ENCODE assay signal across 22 mouse cellular contexts in genomic region chr9:7336740-7337483, GRCm38 (mm10). TPM values are rescaled to one million over a fixed set of nuclear protein-coding genes. Genes with fewer than 3 reads are reported as not detected.
DNase-seq lines count a peak whose midpoint lies in the region; ATAC-seq and TF ChIP-seq lines count a peak whose summit lies in the region.
"Had no signal": no experiment of that assay in that cellular context is flagged by ENCODE, and none has a peak within 500 bp of the region (broad histone marks: within the 10 kb centered on the region; RNA-seq: fewer than 3 reads in every experiment).

No protein-coding gene starts in this region.

- no peaks in the 10 kb centered on the region for H3K9me3 ChIP-seq in liver, embryonic 11.5 days (ENCODE audit: control insufficient read depth, low read length)
- H3K9me3 ChIP-seq in hindbrain, embryonic 10.5 days: no peaks in the 10 kb centered on the region
- H3K9me3 ChIP-seq: embryonic facial prominence, embryonic 15.5 days; forebrain, embryonic 12.5 days; hindbrain, embryonic 13.5 days; intestine, embryonic 15.5 days; limb, embryonic 10.5 days; midbrain, embryonic 12.5 days had no signal

- intact Hi-C loops in left cerebral cortex, postnatal 14 days (cut with DNase I): no loop called here

- H3K36me3 ChIP-seq in liver, adult 2 months (ENCODE audit: control insufficient read depth, insufficient read depth, low read length): no peaks in the 10 kb centered on the region
- H3K36me3 ChIP-seq in liver, embryonic 11.5 days (ENCODE audit: control insufficient read depth, insufficient read depth, low read length): no peaks in the 10 kb centered on the region
- no peaks in the 10 kb centered on the region for H3K36me3 ChIP-seq in hindbrain, embryonic 10.5 days
- H3K36me3 ChIP-seq: embryonic facial prominence, embryonic 15.5 days; forebrain, embryonic 12.5 days; hindbrain, embryonic 13.5 days; intestine, embryonic 15.5 days; limb, embryonic 10.5 days; midbrain, embryonic 12.5 days had no signal

- DNase-seq in liver, adult 2 months (ENCODE audit: extremely low read depth, low read depth, low spot score): peak; percentile 18
- DNase-seq in liver, embryonic 11.5 days (ENCODE audit: low spot score): no peak
- DNase-seq in B cell, adult 2 months: peak; percentile 6 to 8
- DNase-seq in mesoderm, embryonic 11.5 days (ENCODE audit: low read depth, low spot score): peak; percentile 1
- DNase-seq in left cerebral cortex, postnatal 14 days (ENCODE audit: low spot score in 2 of 2): no peak
- DNase-seq in hindbrain, embryonic 10.5 days (ENCODE audit: low spot score): no peak
- DNase-seq: adrenal gland, postnatal 25 days; kidney, postnatal 25 days; layer of hippocampus, postnatal 36 days had no signal

- TF ChIP-seq POLR2A in liver, adult 2 months (IDR thresholded peaks at IDR 0.05; ENCODE audit: extremely low read depth, insufficient read depth, low read length): no peak
- no peak for TF ChIP-seq POLR2A in bone marrow, adult 2 months (IDR thresholded peaks at IDR 0.05; ENCODE audit: borderline replicate concordance, control insufficient read depth, low read depth, low read length)

- H3K79me2 ChIP-seq in liver, adult 2 months (ENCODE audit: control insufficient read depth, insufficient read depth, low read length): no peaks in the 10 kb centered on the region

- no peaks in the 10 kb centered on the region for H3K27me3 ChIP-seq in liver, adult 2 months (ENCODE audit: control insufficient read depth, insufficient read depth, low read length)
- no peaks in the 10 kb centered on the region for H3K27me3 ChIP-seq in liver, embryonic 11.5 days (replicated peaks; ENCODE audit: control insufficient read depth, insufficient read depth, low read length)
- H3K27me3 ChIP-seq in hindbrain, embryonic 10.5 days (ENCODE audit: insufficient read depth, poor library complexity, severe bottlenecking): no peaks in the 10 kb centered on the region
- H3K27me3 ChIP-seq: embryonic facial prominence, embryonic 15.5 days; forebrain, embryonic 12.5 days; hindbrain, embryonic 13.5 days; intestine, embryonic 15.5 days; midbrain, embryonic 12.5 days had no signal

- no peaks in the 10 kb centered on the region for H3K4me1 ChIP-seq in liver, adult 2 months (ENCODE audit: control insufficient read depth, insufficient read depth, low read length)
- H3K4me1 ChIP-seq in liver, embryonic 11.5 days (replicated peaks; ENCODE audit: control insufficient read depth, insufficient read depth, low read length): no peaks in the 10 kb centered on the region
- no peaks in the 10 kb centered on the region for H3K4me1 ChIP-seq in bone marrow, adult 2 months (ENCODE audit: control insufficient read depth, insufficient read depth, low read length)
- no peaks in the 10 kb centered on the region for H3K4me1 ChIP-seq in hindbrain, embryonic 10.5 days (replicated peaks)
- H3K4me1 ChIP-seq: embryonic facial prominence, embryonic 15.5 days; forebrain, embryonic 12.5 days; hindbrain, embryonic 13.5 days; intestine, embryonic 15.5 days; limb, embryonic 10.5 days; midbrain, embryonic 12.5 days had no signal

- H3K27ac ChIP-seq in liver, adult 2 months (replicated peaks; ENCODE audit: insufficient read depth, low read depth, low read length): peak overlapping the region; percentile 18; the same call in 1 of the 2 replicates
- H3K27ac ChIP-seq in liver, embryonic 11.5 days (ENCODE audit: low read depth, low read length): no peak overlapping the region
- H3K27ac ChIP-seq in bone marrow, adult 2 months (ENCODE audit: control insufficient read depth, insufficient read depth, low read depth, low read length, poor library complexity): peak overlapping the region; percentile 44; the same call in 1 of the 2 replicates
- no peak overlapping the region for H3K27ac ChIP-seq in hindbrain, embryonic 10.5 days
- H3K27ac ChIP-seq: embryonic facial prominence, embryonic 15.5 days; forebrain, embryonic 12.5 days; hindbrain, embryonic 13.5 days; intestine, embryonic 15.5 days; limb, embryonic 10.5 days; midbrain, embryonic 12.5 days had no signal

- no peak for TF ChIP-seq CTCF in liver, adult 2 months (IDR thresholded peaks at IDR 0.05; ENCODE audit: low read depth, low read length)
- TF ChIP-seq CTCF in bone marrow, adult 2 months (IDR thresholded peaks at IDR 0.05; ENCODE audit: control insufficient read depth, insufficient read depth, low read length): no peak

- H3K4me2 ChIP-seq in liver, embryonic 11.5 days: no peak overlapping the region
- H3K4me2 ChIP-seq: embryonic facial prominence, embryonic 15.5 days; forebrain, embryonic 12.5 days; hindbrain, embryonic 13.5 days; intestine, embryonic 15.5 days; midbrain, embryonic 12.5 days had no signal

- ATAC-seq in liver, embryonic 11.5 days (replicated peaks; ENCODE audit: low FRiP score): no peak
- ATAC-seq: activated CD4-positive, CD25-positive, alpha-beta regulatory T cell, adult 4 months; intestine, embryonic 15.5 days had no signal

- H3K4me3 ChIP-seq in liver, adult 2 months (ENCODE audit: insufficient read depth, low read depth, low read length): no peak overlapping the region
- H3K4me3 ChIP-seq in liver, embryonic 11.5 days (ENCODE audit: low read depth, low read length): no peak overlapping the region
- no peak overlapping the region for H3K4me3 ChIP-seq in bone marrow, adult 2 months (replicated peaks; ENCODE audit: control insufficient read depth, low read depth, low read length)
- no peak overlapping the region for H3K4me3 ChIP-seq in hindbrain, embryonic 10.5 days
- H3K4me3 ChIP-seq: embryonic facial prominence, embryonic 15.5 days; forebrain, embryonic 12.5 days; hindbrain, embryonic 13.5 days; intestine, embryonic 15.5 days; limb, embryonic 10.5 days; midbrain, embryonic 12.5 days; myocyte had no signal

- no peak overlapping the region for H3K9ac ChIP-seq in liver, adult 2 months (ENCODE audit: low read depth, low read length)
- no peak overlapping the region for H3K9ac ChIP-seq in liver, embryonic 11.5 days (ENCODE audit: low read depth, low read length)
- H3K9ac ChIP-seq: embryonic facial prominence, embryonic 15.5 days; forebrain, embryonic 12.5 days; hindbrain, embryonic 13.5 days; intestine, embryonic 15.5 days; midbrain, embryonic 12.5 days had no signal

RNA-seq across cellular contexts. Expression of gene Mmp12, which starts 7.3 kb away (rescaled TPM):
- 0.67 and 0.83 TPM in 2 replicates for total RNA-seq in liver, adult 2 months (2014; rRNA removed)
- polyA plus RNA-seq in liver, adult 2 months (2012; rRNA removed): 0.07 TPM in 1 of 2 replicates, not detected in the other
- polyA plus RNA-seq in liver, embryonic 11.5 days (2014; fragmentation: Nextera tagmentation; extraction: Ambion mirVana): 0.11 TPM in 1 of 2 replicates, not detected in the other
- polyA plus RNA-seq in bone marrow, adult 2 months (2011; ENCODE audit: insufficient read depth, insufficient read length, low replicate concordance, missing spikeins): 0.36 TPM in 1 of 2 replicates, not detected in the other
- total RNA-seq in left cerebral cortex, postnatal 14 days (2021): not detected
- polyA plus RNA-seq in hindbrain, embryonic 10.5 days (2016; fragmentation: Nextera tagmentation; extraction: Ambion mirVana): not detected in 2 replicates
- total RNA-seq: gastrocnemius, postnatal 4 days; layer of hippocampus, postnatal 36 days had no signal
- polyA plus RNA-seq: activated CD4-positive, CD25-positive, alpha-beta regulatory T cell, adult 4 months; cortical plate, adult 2 months; forebrain, embryonic 12.5 days; hindbrain, embryonic 13.5 days; intestine, embryonic 15.5 days; limb, embryonic 10.5 days; midbrain, embryonic 12.5 days; myocyte had no signal

RNA-seq across cellular contexts. Expression of gene Mmp1b, which starts 50.9 kb away (rescaled TPM):
- not detected in 2 replicates for total RNA-seq in liver, adult 2 months (2014; rRNA removed)
- polyA plus RNA-seq in liver, adult 2 months (2012; rRNA removed): not detected in 2 replicates
- not detected in 2 replicates for polyA plus RNA-seq in liver, embryonic 11.5 days (2014; fragmentation: Nextera tagmentation; extraction: Ambion mirVana)
- polyA plus RNA-seq in bone marrow, adult 2 months (2011; ENCODE audit: insufficient read depth, insufficient read length, low replicate concordance, missing spikeins): not detected in 2 replicates
- total RNA-seq in left cerebral cortex, postnatal 14 days (2021): not detected
- not detected in 2 replicates for polyA plus RNA-seq in hindbrain, embryonic 10.5 days (2016; fragmentation: Nextera tagmentation; extraction: Ambion mirVana)
- total RNA-seq: adrenal gland, postnatal 25 days; gastrocnemius, postnatal 4 days; layer of hippocampus, postnatal 36 days had no signal
- polyA plus RNA-seq: activated CD4-positive, CD25-positive, alpha-beta regulatory T cell, adult 4 months; cortical plate, adult 2 months; embryonic facial prominence, embryonic 15.5 days; forebrain, embryonic 12.5 days; heart, embryonic 14.5 days; hindbrain, embryonic 13.5 days; intestine, embryonic 15.5 days; limb, embryonic 10.5 days; midbrain, embryonic 12.5 days; myocyte; urinary bladder, adult 2 months had no signal

Comparison
In these comparisons a context has a peak if more than half of its experiments do, and no peak if none do; other contexts are left out.
1. DNase-seq: peak in liver, adult 2 months (single experiment), B cell, adult 2 months (2 of 2) and mesoderm, embryonic 11.5 days (single experiment); none in liver, embryonic 11.5 days (single experiment), left cerebral cortex, postnatal 14 days (0 of 2) and hindbrain, embryonic 10.5 days (single experiment).
2. H3K27ac ChIP-seq: peak in liver, adult 2 months (single experiment) and bone marrow, adult 2 months (single experiment); none in liver, embryonic 11.5 days (single experiment) and hindbrain, embryonic 10.5 days (single experiment).